Mouse (Mus musculus) CD4-positive, CD25-positive, alpha-beta regulatory T cell, adult 2 months (primary cell): ENCODE measurements at regions not wholly inside any gene's neighbourhood (a gene's known extent, or its start where the extent isn't known, plus 50 kb on each side); places are given as distances from the start of the nearest gene placed in this dataset.

ENCODE experiments used
- DNase-seq: peaks from one replicate; pipeline ENCODE4 v3.0.0-alpha.2; 2012; ENCODE audit warnings: low read depth, low spot score

DNA sequence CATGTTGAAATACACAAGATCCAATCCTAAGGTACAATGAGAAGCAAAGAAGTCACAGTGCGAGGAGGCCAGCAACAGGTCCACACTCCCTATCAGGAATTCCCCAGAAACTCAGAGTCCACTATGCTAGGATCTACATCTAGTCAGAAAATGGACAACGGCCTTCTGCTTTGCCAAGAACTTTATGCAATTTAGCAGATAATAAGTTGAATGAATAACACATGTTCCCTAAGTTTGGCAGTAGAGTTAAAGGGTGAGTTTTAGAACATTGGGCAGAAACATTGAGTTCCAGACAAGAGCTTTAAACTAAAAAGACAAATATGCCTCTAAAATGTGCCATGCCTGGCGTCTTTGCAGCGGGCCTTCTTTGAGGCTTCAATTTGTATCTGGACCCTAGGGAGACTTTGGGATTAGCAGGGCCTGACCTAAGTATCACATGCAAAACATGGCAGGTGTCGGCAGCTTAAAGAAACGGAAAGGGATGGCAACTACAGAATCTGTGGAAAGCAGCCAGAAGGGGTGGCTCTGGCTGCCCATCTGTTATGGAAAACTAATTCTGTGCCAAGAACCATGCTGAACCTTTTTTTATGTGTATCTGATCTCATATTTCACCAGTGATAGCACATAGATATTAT lies 600.6 kb upstream of the Nox3 start:
- DNase-seq, result no peak

DNA sequence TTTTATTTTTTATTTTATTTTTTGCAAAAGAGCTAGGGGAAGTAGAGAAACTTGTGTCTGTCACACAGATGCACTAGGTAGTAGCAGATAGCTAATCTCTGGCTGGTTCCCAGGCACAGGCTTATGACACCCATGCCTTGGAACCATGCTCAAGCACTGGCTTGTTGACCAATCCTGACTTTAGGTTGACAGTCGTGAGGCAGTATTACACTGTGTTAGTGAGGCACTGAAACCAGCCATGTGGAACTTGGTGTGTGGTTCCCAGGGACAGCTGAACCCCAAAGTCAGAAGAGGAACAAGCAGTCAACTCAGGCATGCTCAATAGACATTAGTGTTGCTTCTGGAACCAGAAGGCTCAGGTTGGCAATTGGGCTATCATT lies 601.1 kb upstream of the Nox3 start:
- DNase-seq, result no peak

DNA sequence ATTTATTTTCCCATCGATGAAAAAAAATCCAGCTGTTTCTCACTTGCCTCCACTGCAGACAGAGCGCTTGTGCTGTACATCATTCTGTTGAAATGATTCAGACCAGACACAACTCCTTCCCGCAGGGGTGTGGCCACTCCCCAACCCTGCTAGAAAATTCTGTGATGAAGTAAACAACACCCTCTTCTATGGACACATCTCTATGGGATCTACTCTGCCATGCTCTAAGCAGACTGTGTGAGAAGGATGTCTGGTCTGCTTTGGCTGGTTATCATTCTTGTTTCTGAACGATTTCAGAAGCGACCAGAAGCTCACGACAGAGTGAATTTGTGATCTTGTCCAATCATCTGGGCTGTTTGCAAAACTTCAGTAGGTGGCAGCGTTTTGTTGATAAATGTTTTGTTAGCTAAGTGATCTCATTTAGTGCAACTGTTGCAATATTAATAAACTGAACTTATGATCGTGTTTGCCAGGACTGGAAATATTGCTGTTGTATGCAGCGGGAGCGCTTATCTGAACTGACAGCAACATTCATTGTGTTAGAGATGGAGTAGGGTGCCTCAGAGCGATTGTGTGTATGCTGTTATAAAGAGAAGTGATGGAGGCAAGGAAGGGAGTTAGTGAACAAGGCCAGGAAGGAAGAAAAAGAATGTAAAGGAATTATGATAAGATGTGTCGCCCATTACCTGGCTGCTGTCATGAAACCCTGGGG lies 605.2 kb upstream of the Nox3 start:
- DNase-seq, result no peak

DNA sequence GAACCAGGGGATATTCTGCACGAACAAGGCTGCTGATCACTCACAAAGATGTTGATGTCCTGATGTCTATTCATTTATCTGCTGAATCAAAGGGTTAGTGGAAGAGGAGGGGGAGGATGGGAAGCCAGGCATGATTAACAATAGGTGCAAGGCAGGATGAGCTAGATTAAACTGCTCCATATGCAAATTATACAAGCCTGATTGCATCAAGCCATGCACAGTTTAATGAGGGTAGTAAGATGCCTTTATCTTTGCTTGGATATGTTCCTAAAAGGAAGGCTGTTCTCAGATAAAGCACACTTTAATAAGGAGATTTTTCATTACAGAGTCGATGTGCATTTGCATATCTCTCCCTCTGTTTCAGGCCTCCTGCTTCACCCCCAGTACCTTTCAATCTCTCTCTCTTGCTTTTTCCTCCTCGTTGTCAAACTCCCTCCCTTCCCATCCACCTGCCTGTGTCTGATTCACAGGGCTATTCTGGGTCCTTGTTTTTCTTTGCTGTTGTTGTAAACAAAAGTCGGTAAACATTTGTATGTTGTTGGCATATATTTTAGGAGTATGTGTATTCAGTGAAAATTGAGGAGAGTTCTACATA lies 615.8 kb upstream of the Nox3 start:
- DNase-seq, result no peak

DNA sequence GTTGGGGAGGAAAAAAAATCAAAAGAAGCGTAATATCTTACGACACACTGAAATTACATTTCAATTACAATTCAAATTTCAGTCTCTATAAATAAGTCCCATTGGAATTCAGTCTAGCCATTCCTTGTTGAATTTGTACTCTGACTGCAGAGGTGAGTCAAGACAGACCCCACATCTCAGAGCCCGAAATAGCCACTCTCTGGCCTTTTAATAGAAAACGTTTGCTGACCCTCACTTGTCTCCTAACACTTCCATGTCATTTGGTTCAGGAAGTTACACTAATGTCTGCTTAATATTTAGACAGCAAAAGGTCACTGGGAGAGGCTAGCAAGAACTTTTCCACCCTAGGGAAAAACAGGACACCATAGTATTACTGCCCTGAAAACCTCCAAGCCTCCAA lies 623.1 kb upstream of the Nox3 start:
- no peak for DNase-seq

DNA sequence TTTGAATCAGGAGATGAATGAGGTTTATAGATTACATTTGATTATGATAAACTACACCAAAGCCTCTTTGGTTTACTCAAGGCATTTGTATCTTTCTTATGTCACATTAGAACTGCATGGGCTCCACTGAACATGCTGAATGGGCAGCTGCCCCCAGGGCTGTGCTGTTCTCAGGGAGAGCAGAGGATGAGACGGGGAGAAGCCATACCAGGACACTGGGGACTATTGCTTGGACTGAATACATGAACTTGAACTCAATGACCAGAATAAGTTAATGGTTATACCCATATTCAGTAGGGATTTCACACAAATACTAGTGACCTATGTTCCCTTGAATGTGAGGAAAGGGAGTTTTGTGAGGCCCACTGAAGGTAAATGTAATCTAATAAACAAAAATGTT lies 632.7 kb upstream of the Nox3 start:
- no peak for DNase-seq

DNA sequence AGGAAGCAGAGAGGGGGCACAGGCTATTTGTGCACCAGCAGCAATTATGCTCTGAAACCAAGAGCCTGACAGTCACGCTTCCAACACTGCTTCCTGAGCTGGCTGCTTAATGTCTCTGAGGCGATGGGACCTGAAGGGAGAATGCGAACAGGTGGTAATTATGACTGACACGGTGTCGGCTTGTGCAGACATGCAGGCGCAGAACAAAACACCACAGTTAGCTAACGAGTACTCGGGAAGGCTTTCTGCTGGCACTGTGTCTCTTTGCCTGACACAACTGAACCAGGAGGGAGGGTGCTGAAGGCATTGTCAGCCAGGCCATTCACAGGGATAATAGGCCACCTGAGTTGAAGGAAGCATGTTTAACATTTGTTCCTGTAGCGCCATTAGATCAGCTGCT lies 635.6 kb upstream of the Nox3 start:
- DNase-seq, result no peak

DNA sequence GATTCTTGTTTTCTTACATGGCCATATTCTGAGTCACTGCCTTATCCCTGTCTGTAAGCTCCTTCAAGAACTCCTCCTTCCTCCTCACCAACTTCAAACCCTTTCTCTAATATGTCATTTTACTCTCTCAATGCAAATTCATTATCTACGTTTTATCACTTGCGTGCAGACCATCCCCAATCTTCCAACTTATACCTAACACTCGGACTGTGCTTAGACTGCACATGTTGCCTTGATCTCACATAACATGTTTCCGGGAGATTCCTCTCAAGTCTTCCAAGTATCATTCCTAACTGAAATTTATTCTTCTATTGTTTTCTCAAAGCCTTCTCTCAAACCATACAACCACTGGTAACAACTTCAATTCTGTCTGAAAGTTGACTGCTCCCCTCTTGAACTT lies 637.0 kb upstream of the Nox3 start:
- DNase-seq, result no peak

DNA sequence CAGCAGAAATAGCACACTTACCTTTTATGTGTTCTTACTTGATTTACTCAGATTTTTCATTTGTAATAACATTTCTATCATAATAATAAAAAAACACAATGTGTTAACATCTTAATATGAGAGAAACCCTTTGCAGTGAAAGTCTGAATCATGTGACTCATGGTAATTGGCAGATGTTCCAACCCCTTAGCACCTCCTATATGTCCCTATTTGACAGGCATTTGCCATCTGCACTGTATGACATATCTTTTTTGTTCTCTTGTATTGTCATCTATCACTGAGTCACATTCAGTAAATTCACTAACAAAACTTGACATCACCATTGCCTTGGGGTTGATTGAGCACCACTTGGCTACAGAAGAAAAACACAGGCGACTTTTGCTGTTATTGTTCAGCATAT lies 641.1 kb upstream of the Arid1b start:
- no peak for DNase-seq

DNA sequence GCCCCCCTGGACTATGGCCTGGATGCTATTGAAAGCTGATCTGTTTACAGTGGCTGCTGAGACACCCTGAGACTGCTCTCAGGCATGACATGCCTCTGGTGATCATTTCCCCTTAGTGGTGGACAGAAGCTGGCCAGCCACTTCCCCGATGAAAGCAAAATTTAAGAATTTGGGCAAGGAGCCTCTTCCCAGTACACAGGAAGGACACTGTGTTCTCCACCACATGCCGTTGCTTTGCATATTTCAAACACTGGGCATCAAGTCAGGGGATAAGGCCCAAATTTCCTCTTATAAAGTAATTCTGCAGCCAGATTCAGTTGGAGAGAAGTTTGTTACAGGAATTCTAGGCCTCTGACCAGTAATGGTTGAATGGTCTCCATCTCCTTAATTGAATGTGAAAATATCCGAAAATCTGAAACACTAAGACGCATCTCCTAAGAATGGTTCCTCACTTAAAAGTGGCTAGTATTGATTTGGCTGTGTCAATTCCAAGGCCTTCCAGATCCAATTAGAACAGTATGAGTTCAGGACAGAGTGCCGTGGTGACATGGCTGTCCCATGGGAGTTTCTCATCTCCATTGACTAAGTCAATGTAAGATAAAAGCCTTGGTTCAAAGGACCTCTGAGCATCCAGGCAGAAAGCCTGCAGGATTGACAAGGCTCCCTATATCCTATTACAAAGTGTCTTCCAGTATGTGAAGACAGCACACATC lies 638.5 kb upstream of the Arid1b start:
- no peak for DNase-seq

DNA sequence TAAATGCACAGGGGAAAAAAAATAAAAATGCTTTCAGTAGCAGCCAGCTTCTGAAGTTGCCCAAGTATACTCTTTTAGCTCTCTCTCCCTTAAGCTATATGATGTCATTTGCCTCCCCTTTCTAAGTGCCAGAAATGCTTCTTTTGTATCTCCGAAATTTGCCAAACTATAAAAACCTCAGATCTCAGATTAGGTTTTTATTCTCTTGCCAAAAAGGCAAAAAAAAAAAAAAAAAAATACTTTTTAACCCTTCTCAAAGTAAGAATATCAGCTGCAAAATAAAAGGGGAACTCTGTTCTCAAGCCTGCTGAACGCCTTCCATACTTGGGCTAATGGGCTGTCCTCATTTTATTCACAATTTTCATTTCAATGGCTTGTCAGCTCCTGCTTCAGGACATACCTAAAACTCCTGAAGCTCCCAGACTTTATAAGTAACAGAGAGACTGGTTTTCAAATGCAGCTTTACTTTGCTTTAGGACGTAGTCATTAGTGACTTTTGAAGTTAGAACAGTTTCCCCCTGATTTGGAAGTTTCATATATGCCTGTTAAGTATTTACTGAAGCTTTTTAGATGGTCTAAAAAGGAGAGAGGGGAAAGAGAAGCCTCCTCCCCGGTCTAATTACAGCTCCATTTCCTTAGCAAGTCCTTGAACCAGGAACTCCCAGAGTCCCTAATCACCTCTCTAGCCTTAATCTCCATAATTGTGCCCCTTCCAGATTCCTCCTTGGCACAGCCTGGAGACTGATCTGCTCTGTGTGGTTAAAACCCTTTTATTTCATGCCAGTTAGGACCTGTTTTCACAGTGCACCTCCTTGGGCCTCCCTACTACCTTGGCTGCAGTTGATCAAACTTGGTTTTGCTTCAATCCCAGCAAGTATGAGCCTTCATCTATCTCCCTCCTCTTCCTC lies 633.5 kb upstream of the Arid1b start:
- no peak for DNase-seq

DNA sequence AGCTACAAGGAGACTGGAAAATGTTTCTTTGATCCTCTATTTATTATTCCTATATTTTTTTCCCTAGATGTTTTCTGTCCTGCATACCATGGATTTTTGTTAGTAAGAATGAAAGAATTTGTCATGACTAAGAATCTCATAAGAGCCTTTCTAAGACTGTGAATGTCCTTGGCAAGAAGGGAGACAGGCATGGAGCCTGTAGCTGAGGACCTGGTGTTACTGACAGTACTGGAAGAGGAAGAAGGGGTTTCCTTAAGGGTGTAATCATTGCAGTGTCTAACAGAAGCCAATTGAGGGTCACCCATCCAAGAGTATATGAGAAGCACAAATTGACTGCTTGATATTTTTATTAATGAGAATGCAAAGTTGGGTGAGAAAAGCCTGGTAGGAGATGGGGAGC lies 628.3 kb upstream of the Arid1b start:
- no peak for DNase-seq

DNA sequence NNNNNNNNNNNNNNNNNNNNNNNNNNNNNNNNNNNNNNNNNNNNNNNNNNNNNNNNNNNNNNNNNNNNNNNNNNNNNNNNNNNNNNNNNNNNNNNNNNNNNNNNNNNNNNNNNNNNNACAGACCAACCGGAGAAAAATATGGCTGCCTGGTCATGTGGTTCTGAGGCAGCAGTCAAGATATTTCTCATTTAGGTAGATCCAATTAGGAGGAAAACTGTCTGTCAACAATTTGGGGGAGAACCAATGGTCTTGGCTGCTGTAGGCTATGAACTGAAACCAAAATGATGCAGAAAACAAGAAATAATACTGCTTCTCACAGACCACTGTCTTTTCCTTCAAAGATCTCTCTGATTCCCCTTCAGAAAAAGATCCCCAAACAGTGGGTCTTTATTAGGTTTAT lies 613.7 kb upstream of the Arid1b start:
- no peak for DNase-seq

DNA sequence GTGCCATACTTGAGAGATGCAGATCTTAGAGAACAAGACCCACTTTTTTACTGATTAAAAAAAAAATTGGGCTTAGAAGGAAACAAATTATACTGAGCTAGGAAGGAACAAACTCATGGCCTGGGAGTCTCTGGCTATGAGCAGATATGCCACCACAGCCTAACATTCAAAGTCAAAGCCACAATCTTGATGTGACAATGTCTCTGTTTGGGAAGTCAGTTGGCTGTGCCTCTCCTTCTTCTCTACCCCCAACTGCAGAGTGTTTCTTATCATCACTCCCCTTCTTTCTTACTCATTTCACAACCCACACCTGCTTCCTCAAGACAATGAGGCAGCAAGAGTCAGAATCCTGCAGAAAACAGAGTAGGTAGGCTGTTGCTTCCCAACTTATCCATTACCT lies 613.3 kb upstream of the Arid1b start:
- no peak for DNase-seq

DNA sequence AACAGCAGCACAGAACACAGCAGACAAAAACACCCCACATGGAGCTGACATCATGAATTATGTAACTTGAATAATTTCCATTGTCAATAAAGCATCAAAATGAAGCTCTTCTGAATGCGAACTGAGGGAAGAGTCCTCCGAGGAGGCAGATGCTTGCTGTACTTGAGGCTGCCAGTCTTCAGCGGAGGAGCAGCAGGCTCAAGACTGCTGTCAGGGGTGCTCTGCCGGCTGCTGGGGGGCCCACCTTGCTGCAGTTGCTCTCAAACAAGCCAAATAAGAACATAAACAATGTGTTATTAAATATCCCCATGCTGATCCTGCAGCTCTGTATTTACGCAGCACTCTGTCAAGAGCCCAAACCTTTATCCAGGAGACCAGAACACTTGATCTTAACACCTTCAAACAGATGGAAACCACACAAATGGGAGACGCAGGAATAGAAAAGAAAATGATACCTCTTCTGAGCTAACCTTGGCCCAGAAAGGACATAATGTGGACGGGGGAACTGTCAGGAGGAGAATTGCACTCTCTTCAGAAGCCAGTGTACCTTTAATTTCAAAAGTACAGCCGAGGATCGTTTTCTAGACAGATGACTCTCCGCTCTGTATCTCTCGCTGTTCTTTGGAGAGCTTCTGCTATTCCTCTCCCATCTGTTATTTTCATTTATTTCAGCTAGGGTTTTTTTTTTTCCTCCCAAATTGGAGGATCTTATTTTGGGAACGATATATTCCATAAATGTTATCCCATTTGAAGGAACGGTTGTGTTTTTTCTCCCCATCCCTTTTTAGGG lies 612.0 kb upstream of the Arid1b start:
- no peak for DNase-seq

DNA sequence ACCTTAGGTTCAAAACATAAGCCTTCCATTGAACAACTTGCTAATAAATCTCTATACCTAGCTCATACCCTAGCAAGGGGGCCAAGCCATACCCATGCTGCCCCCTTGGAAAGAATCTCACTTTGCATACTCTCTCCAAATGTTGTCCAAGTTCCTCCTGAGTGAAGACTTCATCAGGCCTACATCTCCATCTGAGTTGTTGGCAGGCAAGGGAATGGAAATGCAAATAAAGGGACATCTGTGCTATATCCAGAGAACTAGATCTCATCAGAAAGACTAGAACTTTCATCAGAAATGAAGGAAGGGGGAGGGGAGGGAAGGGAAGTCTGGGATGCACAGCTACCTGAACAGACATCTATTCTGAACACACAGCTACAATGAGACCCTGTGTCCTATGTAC lies 611.4 kb upstream of the Arid1b start:
- DNase-seq, result no peak

DNA sequence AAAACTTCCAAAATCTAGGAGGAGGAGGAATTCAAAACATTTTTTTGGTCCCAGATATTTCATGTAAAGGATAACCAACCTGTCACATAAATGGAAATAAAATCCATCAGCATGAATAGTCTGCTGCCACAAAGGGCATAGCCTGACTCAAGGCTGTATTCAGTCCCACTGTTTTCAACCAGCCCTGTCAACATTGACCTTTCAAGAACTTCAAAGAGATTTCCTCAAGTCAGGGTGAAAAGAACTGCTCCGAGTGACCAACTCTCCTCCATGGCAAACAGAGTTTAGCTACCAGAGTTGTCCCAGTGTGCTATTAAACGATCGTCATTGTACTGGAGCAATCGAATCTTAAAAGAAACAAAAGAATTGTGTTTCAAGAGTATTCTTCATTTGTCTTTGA lies 606.5 kb upstream of the Arid1b start:
- no peak for DNase-seq

DNA sequence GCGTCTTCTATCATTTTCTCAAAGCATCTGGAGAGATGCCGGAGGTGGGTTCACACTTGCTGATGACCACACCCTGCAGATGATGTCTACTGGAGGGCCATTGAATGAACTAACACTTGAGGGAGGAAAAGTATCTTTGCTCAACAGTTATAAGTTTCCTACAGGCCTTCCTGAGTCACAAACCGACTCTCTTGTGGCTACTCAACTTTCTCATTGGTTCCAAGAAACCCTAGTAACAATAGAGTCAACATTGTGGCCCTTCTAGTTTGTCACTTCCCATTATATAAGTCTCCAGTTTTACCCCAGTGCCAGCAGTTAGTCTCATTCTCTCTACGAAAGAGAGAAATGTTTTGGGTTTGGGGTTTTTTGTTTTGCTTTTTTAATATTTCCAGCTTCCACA lies 604.1 kb upstream of the Arid1b start:
- DNase-seq, result no peak

DNA sequence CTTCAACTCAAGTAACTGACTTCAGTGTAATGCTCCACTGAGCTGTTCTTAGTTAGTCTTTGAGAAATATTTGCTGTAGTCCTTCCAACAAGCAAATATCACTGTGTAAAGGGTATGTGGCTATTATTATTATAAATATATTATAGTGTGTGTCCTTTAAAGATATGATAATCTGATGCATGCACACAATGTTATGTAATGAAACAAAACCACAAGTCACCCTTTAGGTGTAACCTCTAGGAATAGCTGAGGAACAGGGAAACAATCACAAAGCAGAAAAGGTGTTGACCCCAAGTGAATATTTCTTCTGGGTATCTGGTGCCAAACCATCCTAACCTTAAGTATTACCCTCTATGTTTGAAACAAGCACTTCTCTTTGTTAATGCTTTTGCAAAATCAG lies 603.6 kb upstream of the Arid1b start:
- no peak for DNase-seq

DNA sequence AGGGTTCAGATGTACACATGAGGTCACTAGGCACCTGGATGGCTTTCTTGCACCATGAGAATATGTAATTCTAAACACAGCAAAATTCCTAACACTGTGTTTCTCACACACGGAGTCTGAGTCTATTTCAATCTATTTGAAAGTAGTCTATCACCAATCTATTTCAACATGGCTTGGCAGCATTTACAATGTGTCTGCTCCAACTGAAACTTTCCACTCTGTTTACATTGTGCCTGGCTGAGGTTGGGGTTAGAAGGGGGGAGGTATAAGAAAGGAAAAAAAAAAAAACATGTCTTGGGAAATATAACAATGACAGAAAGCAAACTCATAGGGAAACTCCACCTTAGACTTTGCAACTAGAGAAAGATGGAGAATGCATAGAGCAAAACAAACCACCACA lies 602.9 kb upstream of the Arid1b start:
- no peak for DNase-seq

DNA sequence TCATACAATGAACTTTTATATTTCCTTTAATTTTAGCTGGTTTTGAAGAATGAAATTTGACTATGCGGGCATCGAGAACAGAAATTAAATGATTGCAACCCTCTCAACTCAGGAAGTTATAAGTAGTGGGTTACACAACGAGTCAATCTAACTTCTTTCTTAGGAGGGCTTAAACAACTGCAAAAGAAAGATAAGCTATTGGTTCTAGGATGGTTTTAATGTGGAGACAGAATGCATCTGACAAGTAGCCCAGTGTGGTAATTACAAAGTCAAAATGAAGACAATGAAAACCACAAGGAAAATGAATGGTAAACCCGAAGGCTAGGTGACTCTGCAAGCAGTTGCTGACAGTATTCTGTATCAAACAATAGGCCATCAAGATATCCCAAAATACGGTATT lies 598.0 kb upstream of the Arid1b start:
- no peak for DNase-seq
